Mouse (Mus musculus) midbrain, embryonic 16.5 days (tissue): ENCODE results near the gene H2-Q10. TPM values are rescaled to one million over a fixed set of nuclear protein-coding genes. Genes with fewer than 3 reads are reported as not detected.
"Not testable (repeated sequence)": the region's sequence is repeated elsewhere in the genome, so short reads cannot be mapped to it uniquely, and the experiment has no call there.

Source experiments
- ATAC-seq: fragments of 200-750 bp; cut with Nextera tagmentation; 2 replicates; pipeline ENCODE4 v1.8.0; 2017; ENCODE audit warnings: moderate TSS enrichment
- H3K27ac ChIP-seq: fragments of 300-500 bp; sonication (generic); 2 replicates; pipeline ENCODE4 v1.5.1; 2014; ENCODE audit warnings: mild to moderate bottlenecking, low read length, mixed read lengths
- H3K27me3 ChIP-seq: fragments of 300-500 bp; sonication (generic); 2 replicates; pipeline ENCODE4 v1.6.1; 2014; ENCODE audit warnings: low read depth, low read length, mixed read lengths; ENCODE audit not compliant: control insufficient read depth, insufficient read depth
- H3K36me3 ChIP-seq: fragments of 300-500 bp; sonication (generic); 2 replicates; pipeline ENCODE4 v1.6.1; 2014; ENCODE audit warnings: mild to moderate bottlenecking, low read length, moderate library complexity, mixed read lengths; ENCODE audit not compliant: control insufficient read depth, insufficient read depth
- H3K4me1 ChIP-seq: fragments of 300-500 bp; sonication (generic); 2 replicates; pipeline ENCODE4 v1.6.1; 2014; ENCODE audit warnings: mild to moderate bottlenecking, low read length, mixed read lengths; ENCODE audit not compliant: control insufficient read depth, insufficient read depth
- H3K4me2 ChIP-seq: fragments of 300-500 bp; sonication (generic); 2 replicates; pipeline ENCODE4 v1.6.1; 2014; ENCODE audit warnings: mild to moderate bottlenecking, low read length, mixed read lengths
- H3K4me3 ChIP-seq: fragments of 300-500 bp; sonication (generic); 2 replicates; pipeline ENCODE4 v1.5.1; 2014; ENCODE audit warnings: low read depth, mild to moderate bottlenecking, low read length, moderate library complexity, mixed read lengths
- H3K9ac ChIP-seq: fragments of 300-500 bp; sonication (generic); 2 replicates; pipeline ENCODE4 v1.6.1; 2014; ENCODE audit warnings: low read depth, low read length, mixed read lengths
- H3K9me3 ChIP-seq: fragments of 300-500 bp; sonication (generic); replicated peaks from 2 replicates; pipeline ENCODE4 v1.6.1; 2014; ENCODE audit warnings: mild to moderate bottlenecking, low read length, mixed read lengths; ENCODE audit not compliant: control insufficient read depth, poor library complexity, severe bottlenecking
- WGBS: fragments of 180-500 bp; shearing (Covaris S2); extraction: QIAGEN DNeasy Blood & Tissue Kit; methylation state at CpG from one replicate; pipeline ENCODE4 v1.1.7; 2014; 5-methylcytosine and 5-hydroxymethylcytosine counted together
- polyA plus RNA-seq: library from polyadenylated mRNA; unstranded; fragments of >200 nt; fragmentation: Nextera tagmentation; extraction: Ambion mirVana; gene quantifications from 2 replicates; pipeline ENCODE4 v1.2.1, GENCODE M21; 2015

Gene H2-Q10
- polyA plus RNA-seq: 0.30 and 0.31 TPM in 2 replicates

- Histone ChIP-seq H3K27me3 (peaks cover 19% of the 10 kb centered on the region), H3K36me3 (no peaks in the 10 kb centered on the region), H3K9ac (peak within 1 kb of the TSS; percentile 46; the same call in 1 of the 2 replicates), H3K4me1 (peaks cover 8% of the 10 kb centered on the region; the same call in 1 of the 2 replicates), H3K27ac (no peak within 1 kb of the TSS), H3K4me2 (peak within 1 kb of the TSS; percentile 59), H3K4me3 (peak within 1 kb of the TSS; percentile 40), H3K9me3 (no peaks in the 10 kb centered on the region)
- ATAC-seq: no peak
- 1% methylated on average over 73 of the region's 80 CpGs for WGBS
These were observed at the start of gene H2-Q10 for GRCm38 (mm10) chr17:35469842-35470751. Gene H2-Q10 (plus strand): TSS chr17:35470089.

GRCm38 (mm10) chr17:35420206-35420810 lies 49.6 kb upstream of the H2-Q10 start:
- WGBS: 15% methylated on average over 11 of the region's 11 CpGs
- H3K9me3 ChIP-seq, H3K9ac ChIP-seq, H3K27me3 ChIP-seq, H3K36me3 ChIP-seq, H3K4me3 ChIP-seq, ATAC-seq, H3K27ac ChIP-seq, H3K4me1 ChIP-seq, H3K4me2 ChIP-seq: not testable (repeated sequence)

- not testable (repeated sequence) for H3K9ac ChIP-seq, H3K9me3 ChIP-seq, H3K4me1 ChIP-seq, H3K4me2 ChIP-seq, ATAC-seq, H3K4me3 ChIP-seq, H3K27ac ChIP-seq, H3K27me3 ChIP-seq, H3K36me3 ChIP-seq
- 91% methylated on average over 4 of the region's 4 CpGs for WGBS
These were observed 48.6 kb upstream of the H2-Q10 start for GRCm38 (mm10) chr17:35421331-35421730.

GRCm38 (mm10) chr17:35422360-35422759 lies 47.5 kb upstream of the H2-Q10 start:
- not testable (repeated sequence) for H3K4me3 ChIP-seq, H3K36me3 ChIP-seq, H3K27ac ChIP-seq, H3K9me3 ChIP-seq, H3K27me3 ChIP-seq, ATAC-seq, H3K9ac ChIP-seq, H3K4me2 ChIP-seq, H3K4me1 ChIP-seq
- WGBS: 90% methylated on average over 5 of the region's 5 CpGs

DNA sequence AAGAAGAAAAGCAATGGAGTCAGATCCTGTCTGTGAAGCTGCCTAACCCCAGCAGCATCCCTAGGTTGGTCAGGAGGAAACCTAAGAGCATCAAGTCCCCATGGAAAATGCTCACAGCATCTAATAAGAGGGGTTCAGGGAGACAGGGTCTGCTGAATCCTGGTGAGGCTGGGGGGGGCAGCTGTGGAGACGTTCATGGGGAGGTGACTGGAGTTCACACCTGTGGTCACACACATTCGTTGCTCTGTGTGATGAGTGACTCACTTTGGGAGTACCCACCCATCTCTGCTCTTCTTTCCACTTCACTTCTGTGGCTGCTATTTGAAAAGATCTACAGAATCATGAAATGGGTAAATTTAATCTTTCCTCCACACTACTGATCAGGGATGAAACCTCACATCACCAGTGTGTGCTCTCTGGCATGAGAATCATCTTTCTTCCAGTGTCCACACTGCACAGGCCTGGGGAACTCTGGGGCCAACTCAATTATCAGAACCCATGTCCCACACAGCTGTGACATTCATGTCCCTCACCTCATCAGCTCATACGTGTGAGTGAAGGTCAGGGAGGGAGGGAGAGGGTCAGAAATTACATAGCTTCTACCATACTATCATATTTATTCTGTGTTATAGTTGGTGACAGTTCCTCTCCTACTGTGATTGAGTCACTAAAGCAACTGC lies 46.6 kb upstream of the H2-Q10 start:
- 77% methylated on average over 3 of the region's 3 CpGs for WGBS
- ATAC-seq, H3K4me3 ChIP-seq, H3K9ac ChIP-seq, H3K36me3 ChIP-seq, H3K9me3 ChIP-seq, H3K4me1 ChIP-seq, H3K4me2 ChIP-seq, H3K27ac ChIP-seq, H3K27me3 ChIP-seq: not testable (repeated sequence)

GRCm38 (mm10) chr17:35424106-35424505 lies 45.8 kb upstream of the H2-Q10 start:
- not testable (repeated sequence) for H3K9me3 ChIP-seq, H3K4me3 ChIP-seq, ATAC-seq, H3K9ac ChIP-seq, H3K36me3 ChIP-seq, H3K4me1 ChIP-seq, H3K27ac ChIP-seq, H3K27me3 ChIP-seq, H3K4me2 ChIP-seq
- WGBS: 88% methylated on average over 3 of the region's 3 CpGs

GRCm38 (mm10) chr17:35424624-35425416 lies 45.1 kb upstream of the H2-Q10 start, which contains the start of gene H2-Q6:
Gene H2-Q6 (plus strand): TSS chr17:35424850.
- peak within 1 kb of the TSS; percentile 49; the same call in 1 of the 2 replicates for H3K9ac ChIP-seq
- not testable (repeated sequence) for H3K9me3 ChIP-seq, H3K27me3 ChIP-seq, H3K4me1 ChIP-seq, H3K27ac ChIP-seq, H3K36me3 ChIP-seq
- peak within 1 kb of the TSS; percentile 41 for H3K4me3 ChIP-seq
- 1% methylated on average over 49 of the region's 66 CpGs for WGBS
- peak within 1 kb of the TSS; percentile 68 for H3K4me2 ChIP-seq
- ATAC-seq: peak; percentile 61

DNA sequence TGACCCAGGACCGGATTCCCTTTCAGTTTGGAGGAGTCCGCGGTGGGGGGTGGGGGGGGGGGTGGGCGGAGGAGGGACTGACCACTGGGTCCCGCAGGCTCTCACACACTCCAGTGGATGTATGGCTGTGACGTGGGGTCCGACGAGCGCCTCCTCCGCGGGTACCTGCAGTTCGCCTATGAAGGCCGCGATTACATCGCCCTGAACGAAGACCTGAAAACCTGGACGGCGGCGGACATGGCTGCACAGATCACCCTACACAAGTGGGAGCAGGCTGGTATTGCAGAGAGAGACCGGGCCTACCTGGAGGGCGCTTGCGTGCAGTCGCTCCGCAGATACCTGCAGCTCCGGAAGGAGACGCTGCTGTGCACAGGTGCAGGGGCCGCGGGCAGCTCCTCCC lies 44.4 kb upstream of the H2-Q10 start:
- H3K36me3 ChIP-seq, H3K27ac ChIP-seq, H3K4me1 ChIP-seq, H3K27me3 ChIP-seq, H3K9me3 ChIP-seq: not testable (repeated sequence)
- peak overlapping the region; percentile 68 for H3K4me2 ChIP-seq
- 9% methylated on average over 28 of the region's 28 CpGs for WGBS
- peak overlapping the region; percentile 41 for H3K4me3 ChIP-seq
- ATAC-seq: peak; percentile 44; the same call in 1 of the 2 replicates
- H3K9ac ChIP-seq: 0 out of 2 replicates have a peak overlapping the region, but pooled peaks have one; percentile 6
